Mouse (Mus musculus): ENCODE results near the gene Slc48a1. TPM values are rescaled to one million over a fixed set of nuclear protein-coding genes. Genes with fewer than 3 reads are reported as not detected.

Gene Slc48a1
- total RNA-seq, 2 experiments from 2014 or later = 138 to 140 TPM

- DNase-seq (ENCODE audit: low spot score in 2 of 2) = no peak
Measured at GRCm38 (mm10) chr15:97839473-97839872, 61.2 kb downstream of the Slc48a1 start.

DNA sequence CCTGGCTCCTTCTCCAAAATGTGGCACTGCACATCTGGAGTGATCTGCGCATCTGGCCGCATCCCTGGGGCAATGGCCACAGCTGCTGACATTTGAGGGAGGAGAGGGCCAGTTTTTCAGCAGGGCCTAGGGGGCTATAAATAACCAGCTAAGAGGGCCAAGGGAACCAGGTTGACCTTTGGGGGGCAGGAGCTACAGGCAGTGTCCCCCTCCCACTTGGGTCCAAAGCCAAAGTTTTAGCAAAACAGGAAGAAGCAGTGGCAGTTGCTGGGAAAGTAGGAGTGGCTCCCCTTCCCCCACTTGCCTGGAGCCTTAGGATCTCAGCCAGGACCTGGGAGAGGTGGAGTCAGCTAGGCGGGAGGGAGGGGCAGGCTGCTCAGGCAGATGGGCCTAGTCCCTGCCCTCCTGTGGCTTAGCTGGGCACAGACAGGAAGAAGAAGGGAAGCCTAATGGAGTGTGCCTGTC, 61.7 kb downstream of the Slc48a1 start:
- no peak for DNase-seq (ENCODE audit: low spot score in 2 of 2)

DNA sequence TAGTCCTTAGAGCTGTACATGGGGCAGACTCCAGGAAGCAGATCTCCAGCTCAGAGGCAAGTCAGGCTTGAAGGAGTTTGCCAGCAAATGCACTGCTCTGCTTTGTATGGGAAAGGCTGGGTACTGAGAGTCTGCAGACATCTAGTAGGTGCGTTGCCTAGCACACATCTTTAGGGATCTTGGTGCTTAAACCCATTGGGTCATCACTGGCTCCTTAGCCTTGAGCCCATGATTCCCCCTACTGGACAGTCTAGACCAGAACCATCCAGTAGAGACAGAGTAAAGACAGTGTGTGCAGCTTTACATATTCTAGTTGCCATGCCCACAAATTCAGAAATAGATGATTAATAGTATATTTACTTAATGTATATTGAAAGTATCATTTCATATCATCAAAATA, 62.5 kb downstream of the Slc48a1 start:
- DNase-seq (ENCODE audit: low spot score in 2 of 2) = no peak

DNA sequence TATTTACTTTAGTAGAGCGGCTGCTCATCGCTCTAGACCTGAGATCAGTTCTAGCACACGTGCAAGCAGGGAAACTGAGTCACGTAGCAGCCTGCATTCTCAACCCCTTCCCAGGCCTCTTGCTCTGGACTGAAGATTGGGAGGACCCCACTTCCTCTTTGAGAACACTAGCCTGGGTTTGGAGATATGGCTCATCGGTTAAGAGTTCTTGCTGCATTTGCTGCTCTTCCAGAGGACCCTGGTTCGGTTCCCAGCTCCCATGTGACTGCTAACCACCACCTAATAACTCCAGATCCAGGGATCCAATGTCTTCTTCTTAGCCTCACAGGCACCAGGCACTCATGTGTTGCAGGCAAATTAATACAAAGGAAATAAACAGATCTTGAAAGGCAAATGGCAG, 63.1 kb downstream of the Slc48a1 start:
- DNase-seq (ENCODE audit: low spot score in 2 of 2) = no peak

DNA sequence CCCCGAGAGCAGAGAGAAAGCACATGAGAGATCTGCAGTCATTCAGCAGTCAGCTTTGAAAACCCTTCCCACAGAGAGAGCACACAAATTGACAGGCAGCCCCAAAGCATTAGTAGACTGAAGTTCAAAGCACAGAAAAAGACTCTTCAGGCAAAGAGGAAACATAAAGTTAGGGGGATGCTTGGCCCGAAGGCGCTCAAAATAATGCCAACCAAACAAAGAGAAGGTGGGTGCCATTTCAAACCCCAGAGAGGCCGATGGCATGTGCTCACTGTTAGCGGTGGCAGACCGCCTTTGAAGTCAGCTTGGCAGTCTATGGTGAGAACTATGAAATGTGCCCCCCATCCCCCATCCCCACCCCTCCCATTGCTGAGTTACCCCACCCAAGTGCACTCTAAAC, 63.7 kb downstream of the Slc48a1 start:
- no peak for DNase-seq (ENCODE audit: low spot score in 2 of 2)

Other genes with a start within 250 kb of the Slc48a1 start
- gene Rpap3, start 72.7 kb upstream of the Slc48a1 start, total RNA-seq (2021) = 10 to 100 TPM; 21.2 to 22.8 TPM
- 1 to 10 TPM; 1.2 TPM for gene Endou, start 47.2 kb upstream of the Slc48a1 start, total RNA-seq (2021)
- gene Rapgef3, start 10.5 kb upstream of the Slc48a1 start, total RNA-seq (2021) = 10 to 100 TPM; 50.0 to 52.0 TPM
- gene Hdac7, start 66.0 kb downstream of the Slc48a1 start, total RNA-seq (2021) = 10 to 100 TPM; 17.9 to 20.7 TPM
- under 1 TPM; 0.07 to 0.48 TPM for gene Vdr, start 132.1 kb downstream of the Slc48a1 start, total RNA-seq (2021)
- 10 to 100 TPM; 33.0 to 36.5 TPM for gene Tmem106c, start 185.7 kb downstream of the Slc48a1 start, total RNA-seq (2021)
- 1 to 10 TPM; 1.3 to 1.6 TPM for gene Col2a1, start 226.2 kb downstream of the Slc48a1 start, total RNA-seq (2021)